ENCODE assay signal across 9 mouse cellular contexts in genomic region chr9:63843883-63844485, GRCm38 (mm10).
DNase-seq lines count a peak whose midpoint lies in the region; ATAC-seq and TF ChIP-seq lines count a peak whose summit lies in the region.
"Had no signal": no experiment of that assay in that cellular context is flagged by ENCODE, and none has a peak within 500 bp of the region (broad histone marks: within the 10 kb centered on the region; RNA-seq: fewer than 3 reads in every experiment).

No protein-coding gene starts in this region.

- WGBS in forebrain, embryonic 15.5 days = 35% methylated on average over 10 of the region's 10 CpGs
- WGBS in hindbrain, postnatal 0 days = 34% methylated on average over 10 of the region's 10 CpGs

- no peak overlapping the region for H3K4me2 ChIP-seq in forebrain, embryonic 15.5 days (replicated peaks)
- no peak overlapping the region for H3K4me2 ChIP-seq in hindbrain, postnatal 0 days (ENCODE audit: low read depth, low read length)
- H3K4me2 ChIP-seq: midbrain, embryonic 12.5 days had no signal

- H3K9me3 ChIP-seq in forebrain, embryonic 15.5 days = no peaks in the 10 kb centered on the region
- no peaks in the 10 kb centered on the region for H3K9me3 ChIP-seq in hindbrain, postnatal 0 days (ENCODE audit: low read length)
- H3K9me3 ChIP-seq: midbrain, embryonic 12.5 days had no signal

- no peaks in the 10 kb centered on the region for H3K4me1 ChIP-seq in forebrain, embryonic 15.5 days
- no peaks in the 10 kb centered on the region for H3K4me1 ChIP-seq in hindbrain, postnatal 0 days (ENCODE audit: insufficient read depth, low read length)
- H3K4me1 ChIP-seq: midbrain, embryonic 12.5 days had no signal

- no peak overlapping the region for H3K4me3 ChIP-seq in forebrain, embryonic 15.5 days
- H3K4me3 ChIP-seq in hindbrain, postnatal 0 days (ENCODE audit: low read length) = no peak overlapping the region
- H3K4me3 ChIP-seq: midbrain, embryonic 12.5 days had no signal

- CTCF ChIA-PET in Patski (lab: Charles Lee) = interaction anchor here (1.6 kb wide), 1 partner anchor 111 kb away, joined by 4 read pairs; no protein-coding TSS in a partner anchor

- no peaks in the 10 kb centered on the region for H3K27me3 ChIP-seq in Patski
- H3K27me3 ChIP-seq in forebrain, embryonic 15.5 days = 0 out of 2 replicates have a peak, but pooled peaks cover 7% of the 10 kb centered on the region
- H3K27me3 ChIP-seq in hindbrain, postnatal 0 days (ENCODE audit: insufficient read depth, low read length) = no peaks in the 10 kb centered on the region

- ATAC-seq in Patski = peak; percentile 31
- peak; percentile 66 for ATAC-seq in forebrain, embryonic 15.5 days (replicated peaks)
- ATAC-seq in hindbrain, postnatal 0 days = peak; percentile 80
- peak; percentile 90 for ATAC-seq in megakaryocyte, adult 5-6 weeks (ENCODE audit: poor library complexity, severe bottlenecking)

- no peak overlapping the region for H3K9ac ChIP-seq in forebrain, embryonic 15.5 days (replicated peaks)
- H3K9ac ChIP-seq in hindbrain, postnatal 0 days (replicated peaks; ENCODE audit: low read length) = no peak overlapping the region
- H3K9ac ChIP-seq: midbrain, embryonic 12.5 days had no signal

- peak; percentile 94 for TF ChIP-seq CTCF in Patski (IDR thresholded peaks at IDR 0.05)
- peak; percentile 98 for TF ChIP-seq CTCF in hindbrain, postnatal 0 days (IDR thresholded peaks at IDR 0.05; ENCODE audit: low read depth)

- no peak for DNase-seq in Patski (ENCODE audit: low read depth, low spot score)
- DNase-seq in c-Kit-positive CD71-positive TER-119-positive erythroid progenitor cells, embryonic 14.5 days (ENCODE audit: low spot score) = peak; percentile 75
- peak; percentile 91 for DNase-seq in hindbrain, postnatal 0 days (ENCODE audit: low spot score)
- peak; percentile 56 to 69 for DNase-seq in layer of hippocampus, postnatal 36 days
- peak; percentile 66 for DNase-seq in right cerebral cortex, postnatal 25 days
- DNase-seq in urinary bladder, postnatal 36 days (ENCODE audit: low spot score in 2 of 2) = peak; percentile 56 to 73

- POLR2A ChIA-PET in Patski (lab: Charles Lee) = interaction anchor here (0.6 kb wide), 1 partner anchor 86 kb away, joined by 3 read pairs; the partner anchor contains the start of gene Smad3

- in situ Hi-C loops in Patski (cut with MboI; ENCODE audit: low pct_unique_long_range_greater_than_20kb) = loop anchor here (5.0 kb wide), 3 partner anchors 87 to 707 kb away; partner anchors contain the start of gene Smad3

- no peaks in the 10 kb centered on the region for H3K36me3 ChIP-seq in forebrain, embryonic 15.5 days
- H3K36me3 ChIP-seq in hindbrain, postnatal 0 days (ENCODE audit: insufficient read depth, low read length) = no peaks in the 10 kb centered on the region
- H3K36me3 ChIP-seq: midbrain, embryonic 12.5 days had no signal

- H3K27ac ChIP-seq in forebrain, embryonic 15.5 days (replicated peaks) = no peak overlapping the region
- H3K27ac ChIP-seq in hindbrain, postnatal 0 days = no peak overlapping the region
- H3K27ac ChIP-seq: midbrain, embryonic 12.5 days had no signal

Comparison
In these comparisons a context has a peak if more than half of its experiments do, and no peak if none do; other contexts are left out.
1. ATAC-seq: peak in every context shown above with its lines; median percentile 90 in megakaryocyte, adult 5-6 weeks; 80 in hindbrain, postnatal 0 days; 66 in forebrain, embryonic 15.5 days; 31 in Patski.